Mouse (Mus musculus): ENCODE data around the gene Ddx24.
A peak's percentile ranks its signal among the peaks of the same experiment; 100 is the strongest.
"Not testable (repeated sequence)": the region's sequence is repeated elsewhere in the genome, so short reads cannot be mapped to it uniquely, and the experiment has no call there.

Gene Ddx24

GRCm38 (mm10) chr12:103425729-103426470 lies at the start of gene Ddx24:
Gene Ddx24, minus strand, starts transcription at chr12:103425830.
- DNase-seq (ENCODE audit: low spot score): peak; percentile 97

GRCm38 (mm10) chr12:103474481-103474880 lies 48.9 kb upstream of the Ddx24 start:
- DNase-seq (ENCODE audit: low spot score): no peak

DNA sequence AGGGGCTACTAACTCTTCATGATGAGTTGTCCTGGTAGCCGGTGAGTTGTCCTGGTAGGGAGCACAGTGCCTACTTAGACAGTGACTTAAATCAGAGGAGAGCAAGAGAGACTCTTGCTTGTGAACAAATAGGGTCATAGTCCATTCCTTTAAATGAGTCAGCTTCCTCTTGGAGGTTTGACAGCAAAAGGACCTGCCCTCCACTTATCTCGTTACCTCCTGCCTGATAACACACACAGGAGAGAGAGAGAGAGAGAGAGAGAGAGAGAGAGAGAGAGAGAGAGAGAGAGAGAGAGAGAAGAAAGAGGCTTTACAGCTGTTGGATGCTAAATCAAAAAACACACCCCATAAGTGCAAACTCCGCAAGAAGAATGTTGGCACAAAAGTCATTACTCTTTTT lies 31.5 kb upstream of the Ddx24 start, which contains the start of gene Ifi27l2b:
TSS of gene Ifi27l2b (minus strand) at position 84 of the 400 bp plus-strand sequence.
- DNase-seq (ENCODE audit: low spot score): no peak

DNA sequence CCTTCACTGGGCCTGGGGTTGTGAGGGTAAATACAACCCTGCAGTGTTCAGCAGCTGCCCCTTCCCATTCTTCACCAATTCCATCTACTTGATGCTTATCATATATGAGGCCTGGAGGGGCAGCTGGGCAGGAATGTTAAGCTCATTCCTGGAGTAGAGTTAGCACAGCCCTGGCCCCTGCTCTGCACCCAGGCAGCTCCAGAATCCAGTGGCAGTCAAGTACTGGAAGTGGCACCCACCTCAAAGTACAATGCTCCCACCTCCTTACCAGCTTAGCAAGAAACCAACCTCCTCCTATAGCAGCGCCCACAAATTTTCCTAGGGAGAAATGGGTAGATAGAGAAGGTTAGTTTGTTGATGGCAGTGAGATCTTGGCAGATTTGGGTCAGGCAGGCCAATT lies 31.1 kb upstream of the Ddx24 start:
- not testable (repeated sequence) for DNase-seq (ENCODE audit: low spot score)

- DNase-seq (ENCODE audit: low spot score): no peak
Measured at GRCm38 (mm10) chr12:103453361-103453760, 27.7 kb upstream of the Ddx24 start.

GRCm38 (mm10) chr12:103445060-103445459 lies 19.4 kb upstream of the Ddx24 start:
- no peak for DNase-seq (ENCODE audit: low spot score)

DNA sequence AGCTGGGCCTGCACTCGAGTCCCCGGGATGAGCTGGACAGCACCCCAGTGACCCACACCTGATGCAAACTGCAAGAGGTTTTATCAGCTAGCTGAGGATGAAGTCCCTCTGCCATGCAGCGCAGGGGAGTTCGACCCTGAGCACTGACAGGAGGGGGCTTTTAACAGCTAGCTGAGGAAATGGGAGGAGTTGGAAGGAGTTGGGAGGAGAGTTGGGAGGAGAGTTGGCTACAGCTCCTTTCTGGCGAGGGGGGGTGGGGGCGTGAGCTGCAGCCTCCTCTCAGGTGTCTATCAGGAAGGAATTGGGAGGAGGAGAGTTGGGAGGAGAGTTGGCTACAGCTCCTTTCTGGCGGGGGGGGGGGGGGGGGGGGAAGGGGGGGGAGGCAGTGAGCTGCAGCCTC lies 18.6 kb upstream of the Ddx24 start:
- not testable (repeated sequence) for DNase-seq (ENCODE audit: low spot score)

- DNase-seq (ENCODE audit: low spot score): no peak
Measured at GRCm38 (mm10) chr12:103443524-103443923, 17.9 kb upstream of the Ddx24 start, which contains the start of gene Ifi27l2a. Gene Ifi27l2a, minus strand, starts transcription at chr12:103443680.

- peak; percentile 48 for DNase-seq (ENCODE audit: low spot score)
Measured at GRCm38 (mm10) chr12:103437601-103438000, 12.0 kb upstream of the Ddx24 start.

DNA sequence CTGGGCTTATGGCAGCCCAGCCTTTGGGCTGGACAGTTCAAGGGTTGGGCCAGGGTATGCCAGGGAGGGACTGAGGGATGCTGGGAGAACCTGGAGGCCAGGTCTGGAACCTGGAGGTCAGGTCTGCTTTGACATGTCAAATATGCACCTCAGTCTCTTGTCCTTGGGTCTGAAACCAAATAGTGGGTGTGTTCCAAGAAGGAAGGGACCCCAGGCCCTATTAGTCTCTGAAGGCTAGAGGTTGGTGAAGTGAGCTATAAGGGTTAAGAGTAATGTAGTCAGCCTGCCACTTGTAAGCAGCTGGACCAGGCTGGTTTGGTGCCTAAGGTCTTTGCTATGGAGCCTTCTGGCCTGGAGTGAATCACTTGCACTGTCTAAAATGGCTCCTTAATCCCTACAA lies 9.2 kb upstream of the Ddx24 start:
- DNase-seq (ENCODE audit: low spot score): no peak

DNA sequence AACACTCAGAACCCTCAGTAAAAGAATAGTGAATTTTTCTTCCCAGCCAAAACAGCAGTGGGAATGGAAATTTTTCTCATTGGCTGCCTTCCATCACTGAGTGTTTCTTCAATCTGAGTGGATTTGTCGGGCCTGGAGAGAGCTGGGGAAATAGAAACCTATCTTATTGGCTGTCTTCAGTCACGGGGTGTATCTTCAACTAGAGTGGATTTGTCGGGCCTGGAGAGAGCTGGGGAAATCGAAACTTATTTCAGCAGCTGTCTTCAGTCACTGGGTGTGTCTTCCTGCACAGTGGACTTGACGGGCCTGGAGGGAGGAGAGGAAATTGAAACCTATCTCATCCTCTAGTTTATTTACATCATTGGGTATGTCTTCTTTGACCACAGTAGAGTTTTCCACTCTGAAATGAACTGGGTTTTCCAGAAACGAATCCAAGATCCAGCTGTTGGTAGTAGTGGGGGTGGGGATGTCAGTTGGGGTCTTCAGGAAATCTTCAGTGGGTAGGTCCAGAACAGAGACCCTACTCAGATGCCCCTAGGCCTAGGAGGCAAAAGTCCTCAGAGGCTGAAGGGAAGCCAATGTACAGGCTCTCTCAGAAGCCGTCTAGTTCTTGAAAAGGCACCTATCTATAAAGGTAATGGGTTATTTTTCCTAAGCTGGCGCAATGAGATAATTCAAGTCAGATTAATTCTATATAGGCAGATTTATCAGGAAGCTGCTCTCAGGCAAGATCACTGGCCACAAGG lies 8.5 kb upstream of the Ddx24 start, which contains the start of gene Ifi27:
TSS of gene Ifi27 (plus strand) at position 226 of the 746 bp plus-strand sequence.
- DNase-seq (ENCODE audit: low spot score): peak; percentile 60

DNA sequence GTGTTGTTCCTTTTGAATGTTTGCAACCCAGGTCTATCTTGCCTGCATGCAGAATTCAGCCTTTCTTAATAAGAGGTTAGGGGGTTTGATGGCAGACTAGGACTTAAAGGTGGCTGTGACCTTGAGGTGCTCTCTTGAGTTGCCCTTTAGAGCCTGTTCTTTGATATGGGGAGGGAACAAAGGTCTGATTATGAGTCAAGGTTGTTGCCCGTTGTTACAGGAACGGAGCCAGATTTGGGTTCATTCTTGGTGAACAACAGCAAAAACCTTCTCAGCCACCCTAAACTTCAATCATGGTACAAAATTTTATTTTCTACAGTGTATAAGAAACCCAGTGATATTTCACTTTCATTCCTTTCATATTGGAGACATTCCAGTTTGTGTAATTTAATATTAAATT lies 7.8 kb upstream of the Ddx24 start:
- DNase-seq (ENCODE audit: low spot score): no peak

DNA sequence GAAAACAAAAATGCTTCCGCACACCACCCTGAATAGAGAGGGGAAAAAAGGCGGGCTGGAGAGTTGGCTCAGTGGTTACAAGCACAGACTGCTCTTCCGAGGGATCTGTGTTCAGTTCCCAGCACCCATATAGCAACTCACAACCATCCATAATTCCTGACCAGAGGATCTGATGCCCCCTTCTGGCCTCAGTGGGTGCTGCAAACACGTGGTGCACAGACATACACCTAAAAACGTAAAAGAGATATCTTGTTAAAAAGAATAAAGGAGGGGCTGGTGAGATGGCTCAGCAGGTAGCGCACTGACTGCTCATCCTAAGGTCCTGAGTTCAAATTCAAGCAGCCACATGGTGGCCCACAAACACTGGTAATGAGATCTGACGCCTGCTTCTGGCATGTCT lies 1.1 kb upstream of the Ddx24 start:
- DNase-seq (ENCODE audit: low spot score): no peak

DNA sequence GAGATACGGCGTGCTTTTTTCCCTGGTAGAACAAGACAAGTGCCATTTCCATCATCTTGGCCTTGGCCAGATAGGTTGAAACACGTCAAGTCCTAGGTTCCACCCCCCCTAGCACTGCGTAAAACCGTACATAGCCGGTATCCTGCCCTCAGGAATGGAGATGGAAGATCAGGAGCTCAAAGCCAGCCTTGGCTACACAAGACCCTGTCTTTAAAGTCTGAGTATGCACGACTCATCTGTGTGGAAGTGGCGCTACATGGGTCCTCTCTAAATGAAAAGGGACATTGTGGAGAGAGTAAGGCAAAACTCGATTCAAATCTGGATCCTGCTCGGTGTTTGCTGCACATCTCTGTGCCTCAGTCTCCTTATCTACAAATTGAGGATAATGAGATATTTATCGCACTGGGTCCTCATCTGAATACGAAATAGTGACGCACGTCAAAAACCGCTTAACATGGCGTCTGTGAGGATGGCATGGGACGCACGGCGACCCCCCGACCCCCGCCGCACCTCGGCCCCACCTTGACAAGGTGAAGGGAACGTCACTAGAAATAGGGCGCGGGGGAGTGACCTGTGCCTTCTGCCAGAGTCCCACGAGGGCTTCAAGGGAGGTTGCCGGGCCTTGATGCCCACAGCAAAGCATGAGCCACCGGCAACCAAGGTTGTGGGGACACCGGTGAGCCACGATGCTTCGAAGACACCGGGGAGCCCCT lies 458 bp downstream of the Ddx24 start:
- peak; percentile 14 for DNase-seq (ENCODE audit: low spot score)

DNA sequence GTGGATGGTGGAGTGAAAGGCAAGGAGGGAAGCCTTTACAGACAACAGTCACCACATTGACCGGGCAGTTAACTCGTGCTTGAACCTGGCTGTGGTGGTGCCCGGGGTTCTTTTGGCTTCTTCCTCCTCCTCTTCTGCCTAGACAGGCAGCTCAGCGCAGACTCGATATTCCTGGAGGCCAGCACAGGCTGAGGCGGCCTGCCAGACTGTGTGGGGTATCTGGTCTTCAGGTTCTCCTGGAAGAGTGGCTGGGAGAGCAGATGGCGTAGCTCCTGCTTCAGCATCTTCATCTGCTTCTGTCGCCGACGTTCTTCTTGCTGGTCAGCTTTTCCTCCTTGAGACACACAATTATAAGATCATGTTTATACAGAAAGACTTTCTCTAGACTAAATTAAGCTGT lies 17.5 kb downstream of the Ddx24 start:
- no peak for DNase-seq (ENCODE audit: low spot score)

GRCm38 (mm10) chr12:103407720-103408119 lies 17.9 kb downstream of the Ddx24 start, which contains the start of gene 9330161L09Rik:
Gene 9330161L09Rik, minus strand, starts transcription at chr12:103407820.
- DNase-seq (ENCODE audit: low spot score): no peak

DNA sequence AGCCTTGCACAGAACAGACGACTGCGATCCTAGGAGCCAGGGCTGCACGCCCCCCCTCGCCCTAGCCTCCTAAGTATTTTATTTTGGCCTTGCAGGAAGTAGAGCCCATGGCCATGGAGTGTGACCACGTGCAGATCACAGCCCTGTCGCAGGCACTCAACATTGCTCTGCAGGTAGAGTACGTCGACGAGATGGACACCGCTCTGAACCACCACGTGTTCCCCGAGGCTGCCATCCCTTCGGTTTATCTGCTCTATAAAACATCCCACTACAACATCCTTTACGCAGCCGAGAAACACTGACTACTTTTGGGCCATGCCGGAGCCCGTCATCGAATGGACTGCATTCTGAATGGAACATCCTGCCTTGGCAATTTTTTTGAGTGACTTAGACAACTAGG lies 21.5 kb downstream of the Ddx24 start:
- DNase-seq (ENCODE audit: low spot score): no peak

GRCm38 (mm10) chr12:103396751-103397150 lies 28.9 kb downstream of the Ddx24 start:
- DNase-seq (ENCODE audit: low spot score): no peak

DNA sequence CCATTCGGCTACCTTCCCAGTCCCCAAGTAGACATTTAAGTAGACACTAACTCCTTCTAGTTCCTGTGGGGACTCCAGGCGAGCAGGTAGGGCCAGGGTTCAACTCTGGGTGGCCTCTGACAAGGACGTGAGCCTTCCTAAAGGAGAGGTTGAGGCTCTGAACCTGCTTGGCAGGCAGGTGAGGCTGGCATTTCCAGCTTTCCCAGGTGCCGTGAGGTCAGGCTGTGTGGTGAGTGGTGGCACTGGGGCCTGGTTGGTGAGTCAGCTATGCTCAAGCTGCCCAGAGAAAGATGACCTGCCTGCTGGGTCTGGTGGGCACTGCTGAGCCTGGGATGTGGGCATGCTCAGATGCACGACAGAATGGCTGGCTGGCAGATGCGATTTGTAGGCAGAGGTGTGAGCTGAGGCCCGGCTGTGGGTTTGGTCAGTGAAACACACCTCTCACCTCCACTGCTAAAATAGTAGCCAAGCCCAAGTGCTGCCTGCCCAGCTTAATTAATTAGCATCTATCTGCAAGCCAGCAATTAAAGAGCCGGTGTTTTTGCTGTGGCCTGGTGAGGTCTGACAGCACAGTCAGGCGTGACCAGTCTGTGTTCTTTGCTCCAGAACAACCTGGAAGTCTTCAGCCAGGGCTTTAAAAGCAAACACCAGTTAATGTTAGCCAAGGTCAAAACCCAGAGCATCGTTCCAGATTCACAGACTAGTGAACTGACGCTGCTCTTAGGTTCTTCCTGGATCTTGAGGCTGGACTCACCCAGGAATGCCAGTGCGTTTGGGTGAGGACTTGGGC lies 29.9 kb downstream of the Ddx24 start:
- DNase-seq (ENCODE audit: low spot score): peak; percentile 68

- DNase-seq (ENCODE audit: low spot score): no peak
Measured at GRCm38 (mm10) chr12:103393528-103393927, 32.1 kb downstream of the Ddx24 start.

DNA sequence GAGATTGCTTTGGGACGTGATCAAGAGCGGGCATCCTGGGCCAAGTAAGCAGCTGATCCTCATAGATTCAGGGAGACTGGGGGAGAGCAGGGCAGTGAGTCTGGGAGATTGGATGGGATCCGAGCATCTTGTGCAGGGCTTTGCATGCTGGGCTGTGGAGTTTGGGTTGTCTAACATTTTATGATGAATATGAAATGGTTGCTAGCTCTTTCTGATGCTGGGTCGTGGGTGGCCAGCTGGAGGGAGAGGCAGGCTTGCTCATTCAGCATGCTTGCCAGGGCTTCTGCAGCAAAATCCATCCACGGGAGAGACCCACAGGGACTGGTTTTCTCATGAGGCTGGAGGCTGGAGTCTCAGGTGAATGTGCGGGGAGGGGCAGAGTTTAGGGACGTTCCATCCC lies 34.5 kb downstream of the Ddx24 start:
- DNase-seq (ENCODE audit: low spot score): no peak

- no peak for DNase-seq (ENCODE audit: low spot score)
Measured at GRCm38 (mm10) chr12:103389982-103390381, 35.6 kb downstream of the Ddx24 start.
